Mouse (Mus musculus) granulocyte monocyte progenitor cell, adult 5-6 weeks (primary cell): ENCODE data around the gene Mfsd5. TPM values are rescaled to one million over a fixed set of nuclear protein-coding genes. Genes with fewer than 3 reads are reported as not detected.

Experiments
- ATAC-seq: replicated peaks from 2 replicates; pipeline ENCODE4 v1.8.0; 2016; ENCODE audit warnings: mild to moderate bottlenecking, moderate TSS enrichment, inconsistent platforms; ENCODE audit not compliant: poor library complexity, severe bottlenecking
- total RNA-seq, 2 experiments: library from RNA; stranded (forward) in 1 of 2; stranded (reverse) in 1 of 2; fragments of 200-712, 200-1000 nt in 1 of 2; fragments of >200 nt in 1 of 2; fragmentation: Nextera tagmentation in 1 of 2; gene quantifications; 2 replicates each; pipeline ENCODE4 v1.2.3; 2014 to 2017

Mfsd5 gene
- total RNA-seq, 2 experiments from 2014 or later: 20.0 to 29.4 TPM

GRCm38 (mm10) chr15:102278726-102279091, 545 bp upstream of the Mfsd5 start:
- ATAC-seq: no peak

- ATAC-seq: peak; percentile 8; the same call in 1 of the 2 replicates
Measured at GRCm38 (mm10) chr15:102279783-102280520, 698 bp downstream of the Mfsd5 start.

- no peak for ATAC-seq
Measured at GRCm38 (mm10) chr15:102280623-102281022, 1.4 kb downstream of the Mfsd5 start.

GRCm38 (mm10) chr15:102282463-102283292, 3.4 kb downstream of the Mfsd5 start:
- ATAC-seq: 0 out of 2 replicates have a peak, but pooled peaks have one; percentile 10

- ATAC-seq: no peak
Measured at GRCm38 (mm10) chr15:102283648-102284047, 4.4 kb downstream of the Mfsd5 start.

- ATAC-seq: peak; percentile 65
Measured at GRCm38 (mm10) chr15:102287395-102287794, 8.1 kb downstream of the Mfsd5 start.

GRCm38 (mm10) chr15:102295633-102296367, 16.5 kb downstream of the Mfsd5 start, which contains the start of gene Espl1:
Gene Espl1, plus strand, starts transcription at chr15:102296266.
- ATAC-seq: peak; percentile 99

GRCm38 (mm10) chr15:102296368-102297006, 17.2 kb downstream of the Mfsd5 start:
- ATAC-seq: no peak

GRCm38 (mm10) chr15:102302542-102302941, 23.3 kb downstream of the Mfsd5 start:
- ATAC-seq: no peak

- no peak for ATAC-seq
Measured at GRCm38 (mm10) chr15:102308717-102309116, 29.5 kb downstream of the Mfsd5 start.

GRCm38 (mm10) chr15:102310074-102310845, 31.0 kb downstream of the Mfsd5 start:
- no peak for ATAC-seq

GRCm38 (mm10) chr15:102311489-102311888, 32.2 kb downstream of the Mfsd5 start:
- peak; percentile 88 for ATAC-seq

- ATAC-seq: no peak
Measured at GRCm38 (mm10) chr15:102315292-102315691, 36.0 kb downstream of the Mfsd5 start.

- peak; percentile 78 for ATAC-seq
Measured at GRCm38 (mm10) chr15:102316263-102316662, 37.0 kb downstream of the Mfsd5 start.

- no peak for ATAC-seq
Measured at GRCm38 (mm10) chr15:102324654-102325473, 45.6 kb downstream of the Mfsd5 start.

GRCm38 (mm10) chr15:102326022-102326576, 46.8 kb downstream of the Mfsd5 start, which contains the start of gene Pfdn5:
Gene Pfdn5, plus strand, starts transcription at chr15:102326116.
- ATAC-seq: peak; percentile 98

- ATAC-seq: no peak
Measured at GRCm38 (mm10) chr15:102326892-102327291, 47.6 kb downstream of the Mfsd5 start.
